Mouse (Mus musculus) G1E (cell line): ENCODE measurements around the gene Tmem86a.

Experiments used
- CTCF ChIP-seq: IDR thresholded peaks from 2 replicates; pipeline ENCODE4 v1.5.1; 2012; ENCODE audit warnings: low read depth, low read length, inconsistent platforms, mixed read lengths
- GATA1 ChIP-seq: IDR thresholded peaks from 2 replicates; pipeline ENCODE4 v1.6.1; 2012; ENCODE audit warnings: borderline replicate concordance, low read length, inconsistent platforms, mixed read lengths
- GATA2 ChIP-seq: IDR thresholded peaks from 2 replicates; pipeline ENCODE4 v1.6.1; 2012; ENCODE audit warnings: low read depth, low read length, inconsistent platforms, borderline replicate concordance
- POLR2AphosphoS5 ChIP-seq: IDR thresholded peaks from 2 replicates; pipeline ENCODE4 v1.6.1; 2012; ENCODE audit warnings: low read depth, low read length, inconsistent platforms; ENCODE audit not compliant: insufficient replicate concordance
- TAL1 ChIP-seq: conservative IDR thresholded peaks from 2 replicates; pipeline ENCODE4 v1.6.1; 2012; ENCODE audit warnings: low read depth, low read length, inconsistent platforms, mixed read lengths

GRCm38 (mm10) chr7:47024454-47024853 is 25.9 kb upstream of the Tmem86a start:
- TF ChIP-seq CTCF = no peak
- TF ChIP-seq GATA1 = no peak
- no peak for TF ChIP-seq GATA2
- TF ChIP-seq TAL1 = no peak
- TF ChIP-seq POLR2AphosphoS5 = no peak
